Mouse (Mus musculus) ES-E14 (cell line): ENCODE data around the gene Tcf12.

Source experiments
- CHD2 ChIP-seq: IDR thresholded peaks from 2 replicates; pipeline ENCODE4 v1.6.1; 2014; ENCODE audit warnings: mild to moderate bottlenecking, low read depth, low read length, inconsistent platforms
- HCFC1 ChIP-seq: IDR thresholded peaks from 2 replicates; pipeline ENCODE4 v1.6.1; 2012; ENCODE audit warnings: low read length, inconsistent platforms, borderline replicate concordance; ENCODE audit not compliant: insufficient read depth
- ZC3H11A ChIP-seq: IDR thresholded peaks from 2 replicates; pipeline ENCODE4 v1.6.1; 2012; ENCODE audit warnings: low read depth, mild to moderate bottlenecking, inconsistent platforms, low read length, borderline replicate concordance
- ZNF384 ChIP-seq: IDR thresholded peaks from 2 replicates; pipeline ENCODE4 v1.6.1; 2012; ENCODE audit warnings: low read depth, low read length, inconsistent platforms

- TF ChIP-seq CHD2 (no peak), HCFC1 (no peak), ZC3H11A (no peak), ZNF384 (no peak)
Observed at GRCm38 (mm10) chr9:71803281-71803680, 308.4 kb downstream of the Tcf12 start.
